Mouse (Mus musculus): ENCODE data around the gene Slc25a18. TPM values are rescaled to one million over a fixed set of nuclear protein-coding genes. Genes with fewer than 3 reads are reported as not detected.

Gene Slc25a18
- polyA plus RNA-seq (2015; fragmentation: Nextera tagmentation; extraction: Ambion mirVana) = 0.28 and 0.64 TPM in 2 replicates

DNA sequence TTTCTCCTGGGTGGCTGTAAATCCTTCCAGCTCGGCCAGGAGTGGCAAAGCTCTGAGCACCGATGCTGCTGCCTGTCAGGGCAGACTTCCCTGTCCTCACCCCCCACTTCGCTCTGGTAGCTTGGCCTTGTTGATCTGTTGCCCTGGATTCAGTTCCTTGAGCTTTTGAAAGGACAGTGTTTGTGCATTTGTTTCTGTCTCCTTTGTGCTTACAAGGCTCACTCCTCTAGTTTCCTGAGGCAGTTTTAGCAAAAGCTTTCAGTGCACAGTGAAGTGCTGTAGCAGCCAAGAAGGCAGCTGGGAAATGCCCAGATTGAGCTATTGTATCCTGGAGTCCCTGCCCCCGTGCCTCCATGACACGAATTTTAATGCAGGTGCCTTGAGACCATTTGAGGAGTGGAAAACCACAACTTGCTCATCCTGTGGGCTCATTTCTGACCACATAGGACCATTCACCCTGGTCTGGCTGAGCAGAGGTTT lies at the start of gene Slc25a18:
Gene Slc25a18 (plus strand): TSS at position 430 of the 480 bp plus-strand sequence.
- H3K9me3 ChIP-seq (ENCODE audit: control insufficient read depth, low read length) = no peaks in the 10 kb centered on the region
- H3K9ac ChIP-seq (ENCODE audit: low read length) = no peak within 1 kb of the TSS
- H3K27me3 ChIP-seq (ENCODE audit: control insufficient read depth, insufficient read depth, low read depth, low read length) = no peaks in the 10 kb centered on the region
- no peak within 1 kb of the TSS for H3K4me3 ChIP-seq (ENCODE audit: low read length)
- no peaks in the 10 kb centered on the region for H3K4me1 ChIP-seq (replicated peaks; ENCODE audit: control insufficient read depth, insufficient read depth, low read length)
- 54% methylated on average over 5 of the region's 5 CpGs for WGBS
- H3K4me2 ChIP-seq (ENCODE audit: low read depth, low read length) = no peak within 1 kb of the TSS
- H3K27ac ChIP-seq (ENCODE audit: low read length) = no peak within 1 kb of the TSS
- ATAC-seq (ENCODE audit: low read depth) = no peak
- H3K36me3 ChIP-seq (ENCODE audit: control insufficient read depth, insufficient read depth, low read length) = no peaks in the 10 kb centered on the region

DNA sequence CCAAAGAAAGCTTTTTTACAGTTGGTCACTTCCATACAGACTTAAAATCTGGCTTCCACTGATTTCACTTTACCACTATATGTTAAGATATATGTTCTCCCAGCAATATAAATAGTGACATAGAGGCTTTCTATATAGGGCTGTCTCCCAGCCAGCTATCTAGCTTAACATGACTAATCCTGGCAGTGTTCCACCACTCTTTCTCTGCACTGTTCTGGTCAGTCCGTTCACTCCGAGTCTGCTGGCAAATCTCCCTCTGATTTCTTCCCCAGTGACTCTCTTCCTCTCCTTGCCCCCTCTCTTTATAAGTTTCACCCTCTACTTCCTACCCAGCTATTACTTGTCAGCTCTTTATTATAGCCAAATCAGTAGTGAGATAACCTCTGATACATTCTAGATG lies 47.4 kb upstream of the Slc25a18 start:
- Histone ChIP-seq H3K36me3 (ENCODE audit: control insufficient read depth, insufficient read depth, low read length) (no peaks in the 10 kb centered on the region), H3K4me1 (replicated peaks; ENCODE audit: control insufficient read depth, insufficient read depth, low read length) (no peaks in the 10 kb centered on the region), H3K27me3 (ENCODE audit: control insufficient read depth, insufficient read depth, low read depth, low read length) (no peaks in the 10 kb centered on the region), H3K27ac (ENCODE audit: low read length) (no peak overlapping the region), H3K9me3 (ENCODE audit: control insufficient read depth, low read length) (no peaks in the 10 kb centered on the region), H3K4me2 (ENCODE audit: low read depth, low read length) (no peak overlapping the region), H3K9ac (ENCODE audit: low read length) (no peak overlapping the region), H3K4me3 (ENCODE audit: low read length) (no peak overlapping the region)
- 42% methylated on average over 2 of the region's 2 CpGs for WGBS
- ATAC-seq (ENCODE audit: low read depth) = no peak

GRCm38 (mm10) chr6:120736011-120736410 lies 37.4 kb upstream of the Slc25a18 start:
- 84% methylated on average over 3 of the region's 3 CpGs for WGBS

DNA sequence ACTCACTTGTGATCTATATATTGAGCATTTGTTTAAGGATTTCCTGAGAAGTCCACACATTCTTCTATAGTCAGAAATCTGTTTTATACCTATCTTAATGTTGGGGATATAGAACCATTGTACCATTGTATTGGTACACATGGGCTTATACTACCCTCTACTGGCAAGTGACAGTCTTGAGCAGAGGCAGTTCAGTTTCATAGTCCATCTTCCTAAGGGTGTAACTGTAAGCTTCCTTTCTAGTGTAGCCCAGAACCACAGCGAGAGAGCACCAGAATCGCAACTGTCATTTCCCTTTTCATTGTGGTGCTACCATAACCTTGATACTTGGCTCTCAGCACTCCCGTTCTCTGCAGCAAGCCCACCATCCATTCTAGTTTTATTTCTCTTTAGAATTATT lies 36.8 kb upstream of the Slc25a18 start:
- Histone ChIP-seq H3K36me3 (ENCODE audit: control insufficient read depth, insufficient read depth, low read length) (no peaks in the 10 kb centered on the region), H3K4me1 (replicated peaks; ENCODE audit: control insufficient read depth, insufficient read depth, low read length) (no peaks in the 10 kb centered on the region), H3K9me3 (ENCODE audit: control insufficient read depth, low read length) (no peaks in the 10 kb centered on the region), H3K4me3 (ENCODE audit: low read length) (no peak overlapping the region), H3K27ac (ENCODE audit: low read length) (no peak overlapping the region), H3K27me3 (ENCODE audit: control insufficient read depth, insufficient read depth, low read depth, low read length) (no peaks in the 10 kb centered on the region), H3K9ac (ENCODE audit: low read length) (no peak overlapping the region), H3K4me2 (ENCODE audit: low read depth, low read length) (no peak overlapping the region)
- peak; percentile 52; the same call in 1 of the 2 replicates for ATAC-seq (ENCODE audit: low read depth)
- WGBS = 71% methylated on average over 3 of the region's 3 CpGs

More at GRCm38 (mm10) chr6:120736011-120736410, 37.4 kb upstream of the Slc25a18 start:
- Histone ChIP-seq H3K4me2 (ENCODE audit: low read depth, low read length) (no peak overlapping the region), H3K4me1 (replicated peaks; ENCODE audit: control insufficient read depth, insufficient read depth, low read length) (no peaks in the 10 kb centered on the region), H3K9me3 (ENCODE audit: control insufficient read depth, low read length) (no peaks in the 10 kb centered on the region), H3K4me3 (ENCODE audit: low read length) (no peak overlapping the region), H3K36me3 (ENCODE audit: control insufficient read depth, insufficient read depth, low read length) (no peaks in the 10 kb centered on the region), H3K27ac (ENCODE audit: low read length) (no peak overlapping the region), H3K9ac (ENCODE audit: low read length) (no peak overlapping the region), H3K27me3 (ENCODE audit: control insufficient read depth, insufficient read depth, low read depth, low read length) (no peaks in the 10 kb centered on the region)
- no peak for ATAC-seq (ENCODE audit: low read depth)

DNA sequence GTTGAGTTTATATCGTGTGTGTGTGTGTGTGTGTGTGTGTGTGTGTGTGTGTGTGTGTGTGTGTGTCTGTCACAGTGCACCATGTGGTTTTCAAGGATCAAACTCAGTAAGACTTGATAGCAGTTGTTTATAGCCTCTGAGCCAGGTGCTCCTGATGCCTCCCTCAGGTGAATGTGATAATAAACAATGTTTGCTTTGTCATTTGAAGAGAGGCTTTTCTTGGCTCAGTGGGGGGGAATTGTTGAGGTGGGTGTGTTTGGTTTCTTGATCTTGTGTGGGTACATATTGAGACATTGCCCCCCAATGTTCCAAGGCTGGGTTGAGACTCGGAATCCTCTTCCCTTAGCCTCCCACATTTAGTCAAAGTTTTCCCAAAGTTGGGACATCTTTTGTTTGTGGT lies 30.2 kb upstream of the Slc25a18 start:
- 76% methylated on average over 2 of the region's 2 CpGs for WGBS
- Histone ChIP-seq H3K9me3 (ENCODE audit: control insufficient read depth, low read length) (no peaks in the 10 kb centered on the region), H3K4me1 (replicated peaks; ENCODE audit: control insufficient read depth, insufficient read depth, low read length) (no peaks in the 10 kb centered on the region), H3K4me2 (ENCODE audit: low read depth, low read length) (no peak overlapping the region), H3K9ac (ENCODE audit: low read length) (no peak overlapping the region), H3K4me3 (ENCODE audit: low read length) (no peak overlapping the region), H3K27me3 (ENCODE audit: control insufficient read depth, insufficient read depth, low read depth, low read length) (no peaks in the 10 kb centered on the region), H3K36me3 (ENCODE audit: control insufficient read depth, insufficient read depth, low read length) (no peaks in the 10 kb centered on the region), H3K27ac (ENCODE audit: low read length) (no peak overlapping the region)
- ATAC-seq (ENCODE audit: low read depth) = no peak

DNA sequence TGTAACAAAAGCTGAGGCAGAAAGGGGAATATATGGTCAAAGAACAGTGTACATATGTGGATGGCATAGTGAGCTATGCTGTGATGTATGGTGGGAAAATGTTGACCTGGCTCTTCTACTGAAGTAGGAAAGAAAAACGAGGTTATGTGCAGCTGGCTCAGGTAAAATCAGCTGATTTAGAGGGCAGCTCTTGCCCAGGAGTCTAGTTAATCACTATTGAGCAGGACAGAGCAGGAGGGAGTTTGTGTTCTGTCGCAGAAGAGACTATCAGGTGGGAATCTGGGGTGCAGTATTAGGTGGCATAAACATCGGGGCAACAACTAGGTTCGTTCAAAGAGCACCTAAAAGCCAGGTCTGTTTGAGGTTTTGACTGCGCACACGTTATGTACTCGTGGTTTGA lies 29.1 kb upstream of the Slc25a18 start:
- H3K9ac ChIP-seq (ENCODE audit: low read length) = no peak overlapping the region
- no peak overlapping the region for H3K4me2 ChIP-seq (ENCODE audit: low read depth, low read length)
- H3K9me3 ChIP-seq (ENCODE audit: control insufficient read depth, low read length) = no peaks in the 10 kb centered on the region
- WGBS = 77% methylated on average over 7 of the region's 7 CpGs
- ATAC-seq (ENCODE audit: low read depth) = no peak
- H3K27ac ChIP-seq (ENCODE audit: low read length) = no peak overlapping the region
- no peak overlapping the region for H3K4me3 ChIP-seq (ENCODE audit: low read length)
- no peaks in the 10 kb centered on the region for H3K4me1 ChIP-seq (replicated peaks; ENCODE audit: control insufficient read depth, insufficient read depth, low read length)
- H3K27me3 ChIP-seq (ENCODE audit: control insufficient read depth, insufficient read depth, low read depth, low read length) = no peaks in the 10 kb centered on the region
- H3K36me3 ChIP-seq (ENCODE audit: control insufficient read depth, insufficient read depth, low read length) = no peaks in the 10 kb centered on the region

GRCm38 (mm10) chr6:120746416-120746815 lies 27.0 kb upstream of the Slc25a18 start:
- H3K27ac ChIP-seq (ENCODE audit: low read length) = no peak overlapping the region
- 73% methylated on average over 2 of the region's 2 CpGs for WGBS
- no peaks in the 10 kb centered on the region for H3K9me3 ChIP-seq (ENCODE audit: control insufficient read depth, low read length)
- H3K36me3 ChIP-seq (ENCODE audit: control insufficient read depth, insufficient read depth, low read length) = no peaks in the 10 kb centered on the region
- H3K4me2 ChIP-seq (ENCODE audit: low read depth, low read length) = no peak overlapping the region
- H3K9ac ChIP-seq (ENCODE audit: low read length) = no peak overlapping the region
- ATAC-seq (ENCODE audit: low read depth) = no peak
- no peaks in the 10 kb centered on the region for H3K27me3 ChIP-seq (ENCODE audit: control insufficient read depth, insufficient read depth, low read depth, low read length)
- no peak overlapping the region for H3K4me3 ChIP-seq (ENCODE audit: low read length)
- no peaks in the 10 kb centered on the region for H3K4me1 ChIP-seq (replicated peaks; ENCODE audit: control insufficient read depth, insufficient read depth, low read length)

GRCm38 (mm10) chr6:120761151-120761550 lies 12.2 kb upstream of the Slc25a18 start:
- Histone ChIP-seq H3K4me2 (ENCODE audit: low read depth, low read length) (no peak overlapping the region), H3K4me1 (replicated peaks; ENCODE audit: control insufficient read depth, insufficient read depth, low read length) (no peaks in the 10 kb centered on the region), H3K9me3 (ENCODE audit: control insufficient read depth, low read length) (no peaks in the 10 kb centered on the region), H3K27me3 (ENCODE audit: control insufficient read depth, insufficient read depth, low read depth, low read length) (no peaks in the 10 kb centered on the region), H3K9ac (ENCODE audit: low read length) (no peak overlapping the region), H3K4me3 (ENCODE audit: low read length) (no peak overlapping the region), H3K36me3 (ENCODE audit: control insufficient read depth, insufficient read depth, low read length) (peaks cover 4% of the 10 kb centered on the region; the same call in 1 of the 2 replicates), H3K27ac (ENCODE audit: low read length) (no peak overlapping the region)
- WGBS = 93% methylated on average over 2 of the region's 2 CpGs
- ATAC-seq (ENCODE audit: low read depth) = no peak

GRCm38 (mm10) chr6:120769972-120770371 lies 3.4 kb upstream of the Slc25a18 start:
- H3K4me2 ChIP-seq (ENCODE audit: low read depth, low read length) = no peak overlapping the region
- H3K9me3 ChIP-seq (ENCODE audit: control insufficient read depth, low read length) = no peaks in the 10 kb centered on the region
- H3K27me3 ChIP-seq (ENCODE audit: control insufficient read depth, insufficient read depth, low read depth, low read length) = no peaks in the 10 kb centered on the region
- H3K27ac ChIP-seq (ENCODE audit: low read length) = no peak overlapping the region
- ATAC-seq (ENCODE audit: low read depth) = no peak
- H3K4me1 ChIP-seq (replicated peaks; ENCODE audit: control insufficient read depth, insufficient read depth, low read length) = no peaks in the 10 kb centered on the region
- no peak overlapping the region for H3K4me3 ChIP-seq (ENCODE audit: low read length)
- no peak overlapping the region for H3K9ac ChIP-seq (ENCODE audit: low read length)
- no peaks in the 10 kb centered on the region for H3K36me3 ChIP-seq (ENCODE audit: control insufficient read depth, insufficient read depth, low read length)
- WGBS = 56% methylated on average over 1 of the region's 1 CpGs

DNA sequence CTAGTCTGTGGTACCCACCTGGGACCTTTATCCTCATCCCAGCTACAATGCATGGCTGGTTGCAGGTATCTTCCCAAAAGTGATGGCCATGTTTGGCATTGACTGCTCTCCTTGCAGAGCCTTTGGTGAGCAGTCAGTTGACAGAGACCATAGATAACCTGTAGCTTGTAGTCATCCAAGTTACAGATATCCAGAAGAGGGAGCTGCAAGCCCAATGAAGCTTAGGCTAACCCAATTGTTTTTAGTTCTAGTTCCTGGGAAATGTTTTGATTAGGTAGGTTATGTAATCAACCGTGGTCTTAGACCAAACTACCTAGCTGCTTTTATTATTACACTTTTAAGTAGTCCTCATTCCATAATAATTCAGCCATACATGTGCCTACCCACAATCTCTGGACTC lies 2.0 kb upstream of the Slc25a18 start:
- WGBS = 72% methylated on average over 1 of the region's 1 CpGs
- Histone ChIP-seq H3K36me3 (ENCODE audit: control insufficient read depth, insufficient read depth, low read length) (no peaks in the 10 kb centered on the region), H3K27ac (ENCODE audit: low read length) (no peak overlapping the region)

More for the DNA sequence above, 2.0 kb upstream of the Slc25a18 start:
- H3K4me2 ChIP-seq (ENCODE audit: low read depth, low read length) = no peak overlapping the region
- no peaks in the 10 kb centered on the region for H3K4me1 ChIP-seq (replicated peaks; ENCODE audit: control insufficient read depth, insufficient read depth, low read length)
- H3K4me3 ChIP-seq (ENCODE audit: low read length) = no peak overlapping the region
- H3K9ac ChIP-seq (ENCODE audit: low read length) = no peak overlapping the region
- no peak for ATAC-seq (ENCODE audit: low read depth)
- no peaks in the 10 kb centered on the region for H3K27me3 ChIP-seq (ENCODE audit: control insufficient read depth, insufficient read depth, low read depth, low read length)
- H3K9me3 ChIP-seq (ENCODE audit: control insufficient read depth, low read length) = no peaks in the 10 kb centered on the region

Data from lung, embryonic 16.5 days (tissue).